Mouse (Mus musculus): ENCODE data around the gene H2-M5.

H2-M5 gene

GRCm38 (mm10) chr17:36992336-36993104 lies 3.2 kb upstream of the H2-M5 start:
- 41% methylated on average over 3 of the region's 3 CpGs for WGBS

DNA sequence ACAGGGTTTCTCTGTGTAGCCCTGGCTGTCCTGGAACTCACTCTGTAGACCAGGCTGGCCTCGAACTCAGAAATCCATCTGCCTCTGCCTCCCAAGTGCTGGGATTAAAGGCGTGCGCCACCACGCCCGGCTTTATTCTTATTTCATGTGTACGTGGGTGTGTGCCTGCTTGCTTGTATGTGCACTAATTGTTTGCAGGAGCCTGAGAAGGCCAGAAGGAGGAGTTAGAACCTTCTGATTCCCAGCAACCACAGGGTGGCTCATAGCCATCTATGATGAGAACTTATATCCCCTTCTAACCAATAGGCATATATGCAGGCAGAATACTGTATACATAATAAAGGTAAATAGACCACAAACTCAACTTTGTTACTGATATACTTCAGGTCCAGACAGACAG lies 1.3 kb upstream of the H2-M5 start:
- WGBS, result 90% methylated on average over 6 of the region's 6 CpGs

DNA sequence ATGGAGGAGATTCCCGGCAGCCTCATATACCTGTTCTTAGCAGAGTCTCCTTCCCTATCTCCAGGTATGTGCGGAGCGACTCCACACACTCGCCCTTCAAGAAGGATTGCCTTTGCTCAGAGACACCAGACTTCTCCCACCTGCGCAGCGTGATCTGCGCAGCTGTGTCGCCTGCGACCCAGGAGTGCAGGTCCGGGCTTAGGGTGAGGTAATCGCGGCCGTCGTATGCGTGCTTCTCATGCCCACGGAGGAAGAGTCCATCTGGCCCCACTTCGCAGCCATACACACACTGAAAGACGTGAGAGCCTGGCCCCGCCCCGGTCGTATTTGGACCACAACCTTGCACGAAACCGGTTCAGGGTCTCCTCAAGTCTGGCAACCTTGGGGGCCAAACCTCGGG lies 862 bp downstream of the H2-M5 start:
- 10% methylated on average over 24 of the region's 24 CpGs for WGBS

DNA sequence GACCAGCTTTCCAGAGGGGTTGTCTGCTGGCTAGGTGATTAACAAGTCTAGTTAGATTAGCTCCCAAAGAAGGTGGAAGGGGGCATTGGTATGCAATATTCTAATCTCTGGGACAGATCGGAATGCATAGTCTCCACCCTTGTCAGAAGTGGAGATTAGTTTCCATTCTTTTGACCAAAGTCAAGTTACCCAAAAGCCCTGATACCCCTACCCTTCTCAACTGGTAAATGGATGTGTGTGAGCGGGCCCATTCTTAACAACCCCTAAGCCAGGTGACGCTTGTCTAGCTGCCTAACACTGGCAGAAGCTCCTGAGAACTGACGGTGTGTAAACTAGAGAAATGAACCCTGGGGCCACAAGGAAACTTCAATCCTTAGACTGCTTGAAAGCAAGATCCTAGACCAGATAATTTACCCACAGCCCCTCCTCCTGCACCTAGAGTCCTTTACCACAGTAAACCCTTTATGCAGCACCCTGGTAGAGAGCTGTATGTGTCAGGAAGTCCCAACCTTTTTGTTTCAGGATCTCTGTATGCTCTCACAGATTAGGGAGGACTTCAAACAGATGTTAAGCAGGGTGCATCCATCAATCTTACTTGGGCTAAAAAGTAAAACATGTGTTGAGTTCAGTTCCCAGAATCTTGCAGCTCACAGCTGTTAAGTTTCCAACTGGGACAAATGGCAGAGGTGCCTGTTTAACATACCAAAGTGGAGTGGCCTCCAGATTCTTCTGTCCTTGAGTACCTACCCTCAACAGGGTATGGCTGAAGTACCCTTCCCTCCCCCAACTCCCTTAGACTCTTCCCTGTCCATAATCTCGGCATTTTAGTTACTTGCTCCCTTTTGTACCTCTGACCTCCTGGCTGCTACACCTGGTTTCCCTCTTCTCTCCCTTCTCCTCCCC lies 6.8 kb downstream of the H2-M5 start:
- 70% methylated on average over 5 of the region's 5 CpGs for WGBS

DNA sequence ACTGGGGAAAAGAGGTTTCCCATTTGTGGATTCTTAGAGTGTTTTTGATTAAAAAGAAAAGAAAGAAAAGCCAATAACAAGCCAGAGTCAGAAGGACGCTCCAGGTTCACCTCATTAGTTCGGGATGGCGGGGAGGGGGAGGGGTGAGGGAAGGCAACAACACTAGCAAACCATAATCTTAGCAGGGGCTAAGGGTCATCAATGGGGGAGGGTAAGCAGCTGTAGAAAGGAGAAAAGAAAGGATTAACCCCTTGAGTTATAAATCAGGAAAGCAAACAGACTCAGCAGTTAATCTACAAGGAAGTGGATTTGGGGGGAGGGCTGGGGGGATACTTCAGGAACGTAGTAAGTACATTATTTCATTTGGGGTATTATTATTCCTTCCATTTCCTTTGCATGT lies 7.5 kb downstream of the H2-M5 start:
- WGBS, result 17% methylated on average over 4 of the region's 4 CpGs

- 7% methylated on average over 18 of the region's 18 CpGs for WGBS
Measured at GRCm38 (mm10) chr17:36981221-36981813, 8.0 kb downstream of the H2-M5 start, which contains the start of gene 2410137M14Rik. Gene 2410137M14Rik, minus strand, starts transcription at chr17:36981237.

DNA sequence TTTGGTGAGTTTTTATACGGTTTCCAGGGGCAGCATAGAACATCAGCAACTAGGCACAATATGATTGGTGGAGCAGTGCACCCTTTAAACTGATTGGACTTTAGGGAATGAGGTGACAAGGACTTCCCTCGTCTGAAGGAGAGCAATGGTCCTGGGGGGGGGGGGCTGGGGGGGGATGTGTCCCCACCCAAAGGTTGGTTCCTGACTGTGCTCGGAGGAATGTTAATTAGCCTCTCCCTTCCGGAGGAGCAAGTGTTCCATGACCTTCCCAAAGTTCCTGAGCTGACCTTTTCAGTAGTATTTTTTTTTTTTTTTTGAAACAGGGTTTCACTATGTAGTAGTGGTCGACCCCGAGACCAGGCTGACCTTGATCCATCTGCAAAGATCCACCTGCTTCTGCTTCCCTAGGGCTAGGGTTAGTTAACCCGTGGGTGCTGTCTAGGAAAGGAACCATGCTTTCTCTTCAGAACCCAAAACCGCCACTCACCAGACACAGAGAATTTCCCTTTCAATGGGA lies 16.0 kb downstream of the H2-M5 start:
- WGBS, result 76% methylated on average over 8 of the region's 8 CpGs

- 80% methylated on average over 3 of the region's 3 CpGs for WGBS
Measured at GRCm38 (mm10) chr17:36972791-36973190, 16.5 kb downstream of the H2-M5 start.

GRCm38 (mm10) chr17:36971172-36971850 lies 18.0 kb downstream of the H2-M5 start:
- WGBS, result 75% methylated on average over 6 of the region's 6 CpGs

DNA sequence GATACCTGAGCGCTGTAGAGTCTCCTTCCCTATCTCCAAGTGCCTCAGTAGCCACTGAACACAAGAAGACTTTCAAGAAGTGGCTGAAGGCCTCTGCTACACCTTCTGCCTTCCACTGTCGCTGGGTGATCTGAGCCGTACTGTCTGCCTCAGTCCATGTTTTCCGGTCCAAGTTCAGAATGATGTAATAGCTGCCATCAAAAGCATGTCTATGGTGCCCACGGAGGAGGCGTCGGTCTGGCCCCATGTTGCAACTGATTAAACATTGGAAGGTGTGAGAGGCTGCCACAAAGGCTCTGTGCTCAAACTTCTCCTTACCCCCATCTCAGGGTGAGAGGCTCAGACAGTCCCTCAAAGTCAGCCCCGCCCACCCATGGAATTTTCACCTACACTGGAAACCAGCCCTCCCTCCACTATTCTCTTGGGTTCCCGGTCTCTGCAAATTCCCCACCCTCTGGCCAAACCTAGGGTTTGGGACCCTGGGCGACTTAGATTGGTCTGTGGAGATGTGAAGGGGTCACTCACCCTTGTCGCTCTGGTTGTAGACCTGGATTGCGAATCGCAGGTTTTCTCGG lies 18.9 kb downstream of the H2-M5 start:
- 87% methylated on average over 14 of the region's 14 CpGs for WGBS

GRCm38 (mm10) chr17:36966875-36967274 lies 22.5 kb downstream of the H2-M5 start:
- WGBS, result 71% methylated on average over 1 of the region's 1 CpGs

DNA sequence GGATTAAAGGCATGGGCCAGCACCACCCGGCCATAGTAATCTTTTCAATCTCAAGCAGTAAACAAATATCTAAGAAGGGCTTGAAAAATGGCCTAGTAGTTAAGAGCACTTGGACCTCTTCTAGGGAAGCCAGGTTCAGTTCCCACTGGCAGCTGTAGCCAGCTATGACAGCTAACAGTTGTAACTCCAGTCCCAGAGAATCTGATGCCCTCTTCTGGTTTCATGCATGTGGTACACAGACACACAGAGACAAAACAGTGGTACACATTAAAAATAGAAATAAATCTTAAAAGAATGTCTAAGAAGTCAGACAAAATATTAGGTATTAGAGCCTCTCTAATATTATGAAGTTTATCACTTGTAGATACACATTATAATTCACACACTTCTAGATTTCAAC lies 28.2 kb downstream of the H2-M5 start:
- 79% methylated on average over 1 of the region's 1 CpGs for WGBS

GRCm38 (mm10) chr17:36958884-36959283 lies 30.5 kb downstream of the H2-M5 start:
- WGBS, result 7% methylated on average over 12 of the region's 12 CpGs

GRCm38 (mm10) chr17:36957999-36958743 lies 31.2 kb downstream of the H2-M5 start, which contains the start of the genes Znrd1 and Znrd1as:
Gene Znrd1, minus strand, starts transcription at chr17:36958559.
Gene Znrd1as, plus strand, starts transcription at chr17:36958592.
- under 1% methylated on average over 46 of the region's 46 CpGs for WGBS

- 94% methylated on average over 1 of the region's 1 CpGs for WGBS
Measured at GRCm38 (mm10) chr17:36953062-36953461, 36.3 kb downstream of the H2-M5 start.

GRCm38 (mm10) chr17:36952631-36953030 lies 36.7 kb downstream of the H2-M5 start:
- WGBS, result 96% methylated on average over 2 of the region's 2 CpGs

DNA sequence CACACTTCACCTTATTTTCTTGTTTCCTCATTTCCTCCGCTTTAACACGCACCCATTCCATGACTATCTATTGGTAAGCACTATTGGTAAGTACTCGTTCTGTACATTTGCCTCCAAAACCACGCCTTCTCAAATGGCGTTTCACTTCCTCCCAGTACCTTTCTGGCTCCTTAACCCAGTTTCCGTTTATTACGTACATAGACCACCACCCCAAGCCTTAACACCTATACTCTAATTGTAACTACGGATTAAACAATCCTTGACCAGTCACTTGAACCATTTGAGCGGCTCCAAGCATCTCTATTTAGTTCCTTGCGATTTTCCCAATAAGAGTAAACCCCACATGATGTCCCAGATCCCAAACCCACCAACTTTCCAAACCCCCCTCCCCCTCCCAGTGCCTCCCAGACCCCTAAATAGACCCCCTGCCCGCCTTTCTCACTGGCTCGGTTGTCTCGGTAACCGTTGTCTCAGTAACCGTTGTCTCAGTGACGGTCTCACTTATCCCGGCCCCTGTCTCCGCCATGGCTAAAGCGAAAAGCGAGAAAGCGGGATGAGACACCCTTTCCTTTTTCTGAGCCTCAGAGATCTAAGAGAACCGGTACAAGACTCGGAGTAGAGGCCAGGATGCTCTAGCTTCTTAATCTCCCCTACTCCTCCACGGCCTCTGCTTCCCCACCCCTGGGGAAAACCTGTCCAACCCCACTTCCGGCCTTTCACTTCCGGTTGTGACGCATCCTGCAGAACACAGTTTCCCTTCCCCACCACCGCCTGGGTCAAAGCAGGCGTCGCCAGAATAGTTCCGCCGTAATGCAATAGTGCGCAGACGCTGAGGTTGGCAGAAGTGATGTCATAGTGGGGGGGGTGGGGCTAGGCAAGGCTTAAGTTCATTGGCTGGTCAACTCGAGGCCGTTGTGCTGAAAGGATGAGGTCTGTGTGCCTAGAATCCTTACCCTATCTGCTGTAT lies 38.1 kb downstream of the H2-M5 start, which contains the start of gene Ppp1r11:
Gene Ppp1r11 (minus strand): TSS at position 761 of the 967 bp plus-strand sequence.
- 1% methylated on average over 36 of the region's 36 CpGs for WGBS

DNA sequence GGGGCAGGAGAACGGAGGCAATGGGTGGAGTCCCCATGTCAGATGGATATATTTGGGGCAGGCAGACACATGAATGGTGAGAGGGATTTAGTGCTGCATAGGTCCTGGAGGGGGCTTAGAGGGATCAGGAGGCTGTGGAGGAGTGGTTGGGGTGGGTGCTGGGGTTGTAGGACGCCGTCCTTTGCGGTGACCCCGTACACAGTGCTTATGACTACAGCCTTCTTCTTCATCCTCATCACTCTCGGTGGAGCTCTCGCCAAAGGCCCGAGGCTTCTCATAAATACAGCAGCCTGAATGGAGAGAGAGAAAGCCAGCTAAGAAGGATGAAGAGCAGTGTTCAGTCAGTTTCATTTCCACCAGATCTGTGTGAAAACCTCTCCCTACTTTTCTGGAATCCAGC lies 40.1 kb downstream of the H2-M5 start:
- 90% methylated on average over 8 of the region's 8 CpGs for WGBS

- 91% methylated on average over 1 of the region's 1 CpGs for WGBS
Measured at GRCm38 (mm10) chr17:36948286-36948685, 41.1 kb downstream of the H2-M5 start.

Data from cerebral cortex, adult 2 months (tissue).